Mouse (Mus musculus) small intestine, adult 10 weeks (tissue): Measurements from ENCODE around the gene Gm21976. TPM values are rescaled to one million over a fixed set of nuclear protein-coding genes. Genes with fewer than 3 reads are reported as not detected.

Experiments used
- polyA plus RNA-seq: library from polyadenylated mRNA; stranded (reverse); fragments of 350-450 nt; fragmentation: Illumina TruSeq; extraction: RNeasy Lipid Tissue Mini Kit (QIAGEN cat#74804); gene quantifications from one replicate; pipeline ENCODE4 v1.2.3, GENCODE M21; 2014; ENCODE audit warnings: low replicate concordance

Gene Gm21976
- polyA plus RNA-seq, result not detected

GRCm38 (mm10) chr13:98279686-98280085 is at the start of gene Gm21976:
Gene Gm21976 (plus strand): TSS chr13:98279887.

GRCm38 (mm10) chr13:98262636-98263457 is 16.8 kb upstream of the Gm21976 start, which contains the start of the genes Utp15 and Ankra2:
Gene Utp15 (minus strand): TSS chr13:98263041.
Gene Ankra2 (plus strand): TSS chr13:98263074.

GRCm38 (mm10) chr13:98316480-98317245 is 37.0 kb downstream of the Gm21976 start, which contains the start of gene Btf3:
Gene Btf3 (minus strand): TSS chr13:98317006.

GRCm38 (mm10) chr13:98354090-98354801 is 74.6 kb downstream of the Gm21976 start, which contains the start of gene Foxd1:
Gene Foxd1 (plus strand): TSS chr13:98354242.

Other genes with a start within 250 kb of the Gm21976 start
- 1.1 TPM for gene Arhgef28, start 73.4 kb upstream of the Gm21976 start, polyA plus RNA-seq
- gene Utp15, start 16.8 kb upstream of the Gm21976 start, polyA plus RNA-seq, result 9.5 TPM
- gene Ankra2, start 16.8 kb upstream of the Gm21976 start, polyA plus RNA-seq, result 42.0 TPM
- 767 TPM for gene Btf3, start 37.1 kb downstream of the Gm21976 start, polyA plus RNA-seq
- not detected for gene Foxd1, start 74.4 kb downstream of the Gm21976 start, polyA plus RNA-seq
- 2.9 TPM for gene Gm10320, start 212.1 kb downstream of the Gm21976 start, polyA plus RNA-seq